Mouse (Mus musculus) limb, embryonic 10.5 days (tissue): ENCODE measurements at regions not wholly inside any gene's neighbourhood (a gene's known extent, or its start where the extent isn't known, plus 50 kb on each side); places are given as distances from the start of the nearest gene placed in this dataset.

Source experiments
- DNase-seq: peaks from one replicate; pipeline ENCODE4 v3.0.0-alpha.2; 2017; ENCODE audit warnings: low spot score
- H3K27ac ChIP-seq: fragments of 300-500 bp; sonication (generic); 2 replicates; pipeline ENCODE4 v1.5.1; 2016; ENCODE audit warnings: mild to moderate bottlenecking
- H3K27me3 ChIP-seq: fragments of 300-500 bp; sonication (generic); 2 replicates; pipeline ENCODE4 v1.6.1; 2016; ENCODE audit warnings: low read depth, mild to moderate bottlenecking; ENCODE audit not compliant: poor library complexity, severe bottlenecking
- H3K36me3 ChIP-seq: fragments of 300-500 bp; sonication (generic); 2 replicates; pipeline ENCODE4 v1.6.1; 2016; ENCODE audit warnings: mild to moderate bottlenecking, moderate library complexity
- H3K4me1 ChIP-seq: fragments of 300-500 bp; sonication (generic); 2 replicates; pipeline ENCODE4 v1.6.1; 2016
- H3K4me3 ChIP-seq: fragments of 300-500 bp; sonication (generic); 2 replicates; pipeline ENCODE4 v1.5.1; 2016; ENCODE audit warnings: mild to moderate bottlenecking, moderate library complexity
- H3K9me3 ChIP-seq: fragments of 300-500 bp; sonication (generic); replicated peaks from 2 replicates; pipeline ENCODE4 v1.6.1; 2016; ENCODE audit warnings: mild to moderate bottlenecking
- WGBS: fragments of 180-500 bp; shearing (Covaris S2); methylation state at CpG from one replicate; pipeline ENCODE4 v1.1.7; 2016; 5-methylcytosine and 5-hydroxymethylcytosine counted together

- no peaks in the 10 kb centered on the region; the same call in 1 of the 2 replicates for H3K4me1 ChIP-seq
- DNase-seq: no peak
- H3K4me3 ChIP-seq: no peak overlapping the region
- H3K27ac ChIP-seq: no peak overlapping the region
- H3K27me3 ChIP-seq: no peaks in the 10 kb centered on the region
- WGBS: 73% methylated on average over 6 of the region's 6 CpGs
- no peaks in the 10 kb centered on the region for H3K9me3 ChIP-seq
- no peaks in the 10 kb centered on the region for H3K36me3 ChIP-seq
Observed at GRCm38 (mm10) chr1:137584696-137585095, 590.8 kb downstream of the Ptprc start.

GRCm38 (mm10) chr1:137584104-137584675 lies 591.3 kb downstream of the Ptprc start:
- H3K27me3 ChIP-seq: no peaks in the 10 kb centered on the region
- H3K27ac ChIP-seq: no peak overlapping the region
- no peak overlapping the region for H3K4me3 ChIP-seq
- 93% methylated on average over 13 of the region's 13 CpGs for WGBS
- H3K36me3 ChIP-seq: no peaks in the 10 kb centered on the region
- H3K9me3 ChIP-seq: no peaks in the 10 kb centered on the region
- DNase-seq: no peak
- no peaks in the 10 kb centered on the region; the same call in 1 of the 2 replicates for H3K4me1 ChIP-seq

GRCm38 (mm10) chr1:137577639-137578038 lies 597.9 kb downstream of the Ptprc start:
- Histone ChIP-seq H3K27ac (no peak overlapping the region), H3K36me3 (no peaks in the 10 kb centered on the region), H3K9me3 (no peaks in the 10 kb centered on the region), H3K27me3 (no peaks in the 10 kb centered on the region), H3K4me1 (no peaks in the 10 kb centered on the region), H3K4me3 (no peak overlapping the region)
- no peak for DNase-seq
- 85% methylated on average over 1 of the region's 1 CpGs for WGBS

- Histone ChIP-seq H3K4me3 (no peak overlapping the region), H3K4me1 (peaks cover 9% of the 10 kb centered on the region), H3K36me3 (no peaks in the 10 kb centered on the region), H3K27ac (no peak overlapping the region), H3K27me3 (no peaks in the 10 kb centered on the region), H3K9me3 (no peaks in the 10 kb centered on the region)
- DNase-seq: no peak
- 94% methylated on average over 9 of the region's 9 CpGs for WGBS
Observed at GRCm38 (mm10) chr1:137576174-137576573, 599.3 kb downstream of the Ptprc start.

- Histone ChIP-seq H3K27ac (no peak overlapping the region), H3K9me3 (no peaks in the 10 kb centered on the region), H3K4me3 (no peak overlapping the region), H3K36me3 (no peaks in the 10 kb centered on the region), H3K27me3 (no peaks in the 10 kb centered on the region), H3K4me1 (peaks cover 9% of the 10 kb centered on the region)
- DNase-seq: no peak
Observed at GRCm38 (mm10) chr1:137575380-137575779, 600.1 kb downstream of the Ptprc start.

GRCm38 (mm10) chr1:137571905-137572865 lies 603.3 kb downstream of the Ptprc start:
- no peak for DNase-seq
- Histone ChIP-seq H3K4me1 (peaks cover 9% of the 10 kb centered on the region), H3K27ac (no peak overlapping the region), H3K9me3 (no peaks in the 10 kb centered on the region), H3K4me3 (no peak overlapping the region), H3K36me3 (no peaks in the 10 kb centered on the region), H3K27me3 (no peaks in the 10 kb centered on the region)
- WGBS: 60% methylated on average over 6 of the region's 6 CpGs

- no peak overlapping the region for H3K27ac ChIP-seq
- H3K27me3 ChIP-seq: no peaks in the 10 kb centered on the region
- H3K4me3 ChIP-seq: no peak overlapping the region
- H3K9me3 ChIP-seq: no peaks in the 10 kb centered on the region
- WGBS: 65% methylated on average over 4 of the region's 4 CpGs
- peaks cover 9% of the 10 kb centered on the region for H3K4me1 ChIP-seq
- DNase-seq: no peak
- no peaks in the 10 kb centered on the region for H3K36me3 ChIP-seq
Observed at GRCm38 (mm10) chr1:137571190-137571904, 604.2 kb downstream of the Ptprc start.

- peaks cover 27% of the 10 kb centered on the region for H3K4me1 ChIP-seq
Observed at GRCm38 (mm10) chr1:137567526-137567925, 607.3 kb upstream of the Nr5a2 start.

GRCm38 (mm10) chr1:137565573-137566048 lies 605.4 kb upstream of the Nr5a2 start:
- peak overlapping the region; percentile 62 for H3K27ac ChIP-seq
- 84% methylated on average over 4 of the region's 4 CpGs for WGBS
- H3K27me3 ChIP-seq: no peaks in the 10 kb centered on the region
- peaks cover 18% of the 10 kb centered on the region for H3K4me1 ChIP-seq
- no peaks in the 10 kb centered on the region for H3K36me3 ChIP-seq
- DNase-seq: no peak
- no peak overlapping the region for H3K4me3 ChIP-seq
- no peaks in the 10 kb centered on the region for H3K9me3 ChIP-seq

More at GRCm38 (mm10) chr1:137567526-137567925, 607.3 kb upstream of the Nr5a2 start:
- Histone ChIP-seq H3K36me3 (no peaks in the 10 kb centered on the region), H3K9me3 (no peaks in the 10 kb centered on the region), H3K27me3 (no peaks in the 10 kb centered on the region), H3K4me3 (no peak overlapping the region), H3K27ac (no peak overlapping the region)
- WGBS: 100% methylated on average over 1 of the region's 1 CpGs
- no peak for DNase-seq

GRCm38 (mm10) chr1:137561686-137562085 lies 601.4 kb upstream of the Nr5a2 start:
- 82% methylated on average over 3 of the region's 3 CpGs for WGBS
- H3K36me3 ChIP-seq: no peaks in the 10 kb centered on the region
- H3K4me1 ChIP-seq: peaks cover 18% of the 10 kb centered on the region
- no peaks in the 10 kb centered on the region for H3K9me3 ChIP-seq
- no peak overlapping the region for H3K4me3 ChIP-seq
- DNase-seq: no peak
- no peaks in the 10 kb centered on the region for H3K27me3 ChIP-seq
- H3K27ac ChIP-seq: no peak overlapping the region

- Histone ChIP-seq H3K4me3 (no peak overlapping the region), H3K36me3 (no peaks in the 10 kb centered on the region), H3K9me3 (no peaks in the 10 kb centered on the region), H3K27ac (no peak overlapping the region), H3K4me1 (peaks cover 15% of the 10 kb centered on the region), H3K27me3 (no peaks in the 10 kb centered on the region)
- DNase-seq: no peak
- 71% methylated on average over 11 of the region's 11 CpGs for WGBS
Observed at GRCm38 (mm10) chr1:137560389-137561268, 600.4 kb upstream of the Nr5a2 start.

- Histone ChIP-seq H3K36me3 (no peaks in the 10 kb centered on the region), H3K9me3 (no peaks in the 10 kb centered on the region), H3K4me1 (no peaks in the 10 kb centered on the region), H3K27me3 (no peaks in the 10 kb centered on the region), H3K4me3 (no peak overlapping the region), H3K27ac (no peak overlapping the region)
- 97% methylated on average over 1 of the region's 1 CpGs for WGBS
- no peak for DNase-seq
Observed at GRCm38 (mm10) chr1:137549659-137550058, 589.4 kb upstream of the Nr5a2 start.
